Mouse (Mus musculus) heart, adult 18-20 months (tissue): ENCODE measurements at regions not wholly inside any gene's neighbourhood (a gene's known extent, or its start where the extent isn't known, plus 50 kb on each side); places are given as distances from the start of the nearest gene placed in this dataset.
A peak's percentile ranks its signal among the peaks of the same experiment; 100 is the strongest.

Experiments used
- DNase-seq, 2 experiments: peaks; one replicate each; pipeline ENCODE4 v3.0.0; 2021 to 2022; ENCODE audit warnings: mixed read lengths in 1 of 2

DNA sequence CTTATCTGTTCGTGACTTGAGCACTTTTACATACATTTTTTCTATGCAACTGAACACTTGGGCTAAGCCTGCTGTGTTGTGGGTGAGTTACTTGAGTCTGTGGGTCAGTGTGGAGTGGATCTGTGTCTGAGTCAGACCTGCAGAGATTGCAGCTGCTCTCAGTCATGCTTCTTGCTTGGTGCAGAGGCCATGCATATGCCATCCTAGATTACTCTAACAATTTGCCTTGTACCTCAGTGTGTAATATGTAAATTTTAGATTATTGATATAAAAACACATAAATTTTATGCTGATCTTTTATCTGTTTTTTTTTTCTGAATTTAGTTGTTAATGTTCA, 326.2 kb downstream of the 1700129C05Rik start:
- no peak for DNase-seq

GRCm38 (mm10) chr14:58815616-58816539, 326.8 kb downstream of the 1700129C05Rik start:
- no peak for DNase-seq

- DNase-seq = peak; percentile 44 to 76
These were observed 330.1 kb downstream of the 1700129C05Rik start for GRCm38 (mm10) chr14:58812585-58812984.

GRCm38 (mm10) chr14:58801402-58801861, 341.3 kb downstream of the 1700129C05Rik start:
- peak; percentile 55 to 72 for DNase-seq

- DNase-seq = peak; percentile 37 to 45
These were observed 354.3 kb downstream of the 1700129C05Rik start for GRCm38 (mm10) chr14:58788190-58788945.

DNA sequence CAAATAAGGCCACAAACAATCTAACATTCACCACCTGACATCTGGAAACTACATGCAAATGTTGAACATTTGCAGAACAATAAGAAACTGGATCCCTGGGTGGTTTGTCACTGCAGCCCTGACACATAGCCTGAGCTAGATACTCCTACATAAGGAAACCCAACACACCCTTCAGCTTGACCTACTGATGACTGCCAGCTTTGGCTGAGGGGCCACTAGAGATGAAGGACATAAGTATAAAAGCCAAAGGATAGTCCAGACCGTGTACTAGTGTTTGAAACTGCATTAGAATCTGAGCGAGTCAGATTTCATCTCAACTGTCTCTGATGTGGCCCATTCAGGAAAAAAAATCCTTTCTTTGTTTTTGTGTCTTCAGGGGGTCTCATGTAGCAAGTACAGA, 355.1 kb downstream of the 1700129C05Rik start:
- DNase-seq = no peak

- peak; percentile 54 to 65 for DNase-seq
These were observed 355.8 kb downstream of the 1700129C05Rik start for GRCm38 (mm10) chr14:58786791-58787491.

GRCm38 (mm10) chr14:58783201-58783600, 359.5 kb downstream of the 1700129C05Rik start:
- peak in 1 of 2 experiments; percentile 18 for DNase-seq

DNA sequence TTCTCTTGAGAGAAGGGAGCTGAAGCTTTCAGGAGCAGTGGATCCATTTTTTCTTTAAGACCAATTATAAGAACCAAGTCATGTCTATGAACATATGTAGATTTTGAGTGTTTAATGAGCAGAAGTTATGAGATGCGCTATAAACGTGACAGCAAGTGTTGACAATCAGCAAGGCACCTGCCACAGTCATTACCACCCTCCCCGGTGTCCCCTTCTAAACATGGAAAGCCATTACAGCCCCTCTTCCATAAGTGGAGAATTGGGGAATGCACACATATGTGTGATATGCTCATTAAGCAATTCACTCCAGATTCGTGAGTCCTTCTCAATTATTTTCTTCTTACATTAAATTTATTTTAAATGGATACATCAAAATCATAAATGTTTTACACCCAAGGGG, 362.4 kb downstream of the 1700129C05Rik start:
- no peak for DNase-seq

GRCm38 (mm10) chr14:58778675-58779074, 364.0 kb downstream of the 1700129C05Rik start:
- no peak for DNase-seq

DNA sequence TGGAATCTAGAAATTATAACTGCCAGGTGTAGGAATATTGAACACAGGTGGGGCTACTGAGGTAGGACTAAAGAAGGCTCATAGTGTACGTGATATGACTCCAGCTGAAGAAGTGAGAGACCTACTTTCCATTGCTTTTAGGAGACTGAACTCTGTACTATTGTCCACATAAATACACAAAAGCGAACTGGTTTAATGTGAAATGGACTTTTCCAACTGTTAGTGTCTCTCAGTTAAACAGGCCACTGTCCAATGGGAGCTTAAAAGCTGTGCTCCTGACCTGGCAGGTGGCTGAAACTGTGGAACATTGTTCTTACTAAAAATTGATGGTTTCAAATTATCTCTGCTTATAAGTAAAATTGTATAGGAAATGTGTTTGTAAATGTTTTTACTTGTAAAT, 381.4 kb downstream of the 1700129C05Rik start:
- DNase-seq = no peak

DNA sequence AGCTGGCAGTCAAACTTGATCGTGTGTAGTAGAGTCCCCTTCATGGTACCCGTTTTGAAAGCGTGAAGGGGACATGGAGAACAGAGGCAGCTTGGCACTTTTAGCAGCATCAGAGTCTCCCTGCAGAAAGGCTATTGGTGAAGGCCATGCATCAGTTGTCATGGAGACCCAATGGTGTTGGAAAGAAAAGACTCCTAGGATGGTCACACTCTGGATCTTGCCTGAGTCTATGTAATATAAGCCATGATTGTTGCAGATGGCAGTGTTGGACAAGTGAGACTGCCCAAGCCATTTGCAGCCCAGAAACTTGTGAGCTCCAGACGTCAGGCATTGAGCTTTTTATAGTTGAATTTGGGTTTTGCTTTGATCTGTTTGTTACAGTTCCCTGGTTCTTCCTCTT, 382.9 kb downstream of the 1700129C05Rik start:
- no peak for DNase-seq

DNA sequence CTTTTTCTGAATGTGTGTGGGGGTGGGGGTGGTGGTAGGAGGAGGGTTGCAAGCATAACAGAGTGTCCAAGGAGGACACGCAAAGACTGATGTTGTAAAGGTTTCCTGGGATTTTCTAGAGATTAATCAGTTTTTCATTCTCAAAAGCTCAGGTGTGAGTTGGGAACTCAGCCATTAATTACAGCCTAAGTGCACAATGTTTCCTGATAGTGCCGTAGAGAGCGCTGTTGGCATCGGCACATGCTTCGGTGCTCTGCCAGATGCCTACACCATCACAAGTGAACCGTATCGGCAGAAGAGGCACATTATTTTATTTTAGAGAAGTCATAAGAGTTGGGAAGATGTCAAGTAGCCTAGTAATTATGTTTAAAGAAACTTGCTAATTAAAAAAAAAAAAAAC, 388.9 kb downstream of the 1700129C05Rik start:
- DNase-seq = no peak

GRCm38 (mm10) chr14:58753136-58753535, 389.6 kb downstream of the 1700129C05Rik start:
- DNase-seq = no peak

GRCm38 (mm10) chr14:58726418-58726817, 416.3 kb downstream of the 1700129C05Rik start:
- DNase-seq = no peak

GRCm38 (mm10) chr14:58714856-58715255, 427.8 kb downstream of the 1700129C05Rik start:
- DNase-seq = no peak

GRCm38 (mm10) chr14:58709861-58710260, 432.8 kb downstream of the 1700129C05Rik start:
- peak; percentile 19 to 22 for DNase-seq

DNA sequence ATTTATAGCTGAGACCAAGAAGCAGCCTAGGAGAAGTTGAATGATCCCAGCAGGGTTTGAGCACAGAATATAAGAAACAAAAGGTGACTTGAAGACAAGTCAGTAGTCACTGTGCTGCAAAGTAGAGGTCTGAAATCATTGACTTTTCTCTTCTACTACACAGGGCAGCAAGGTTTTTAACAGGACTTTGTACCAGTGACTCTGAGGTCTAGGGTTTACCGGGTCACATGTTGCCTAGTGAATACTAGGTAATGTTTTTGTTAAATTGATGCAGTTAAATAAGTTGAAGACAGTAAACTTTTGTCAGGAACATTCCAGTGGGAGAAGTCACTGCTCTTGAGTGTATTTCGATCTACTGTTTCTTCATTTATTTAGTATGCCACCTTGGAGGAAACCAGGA, 433.4 kb downstream of the 1700129C05Rik start:
- no peak for DNase-seq

- DNase-seq = peak; percentile 28 to 80
These were observed 440.9 kb downstream of the 1700129C05Rik start for GRCm38 (mm10) chr14:58701765-58702164.

- DNase-seq = no peak
These were observed 451.4 kb downstream of the 1700129C05Rik start for GRCm38 (mm10) chr14:58691129-58691828.

- DNase-seq = no peak
These were observed 454.9 kb downstream of the 1700129C05Rik start for GRCm38 (mm10) chr14:58687814-58688213.

- no peak for DNase-seq
These were observed 463.9 kb downstream of the 1700129C05Rik start for GRCm38 (mm10) chr14:58678781-58679180.
